Mouse (Mus musculus) spleen, adult 2 months (tissue): Measurements from ENCODE around the gene Olfr971. TPM values are rescaled to one million over a fixed set of nuclear protein-coding genes. Genes with fewer than 3 reads are reported as not detected.
"Not testable (repeated sequence)": the region's sequence is repeated elsewhere in the genome, so short reads cannot be mapped to it uniquely, and the experiment has no call there.

Source experiments
- DNase-seq, 2 experiments: peaks; one replicate each; pipeline versions ENCODE4 v3.0.0 to v3.0.0-alpha.2; 2012 to 2021; ENCODE audit warnings: low spot score in 2 of 2, low read depth in 1 of 2
- H3K27ac ChIP-seq: fragments of 200-500 bp; 2 replicates; pipeline ENCODE4 v1.5.1; 2012; ENCODE audit warnings: low read length, inconsistent platforms; ENCODE audit not compliant: insufficient read depth
- H3K27me3 ChIP-seq: fragments of 200-500 bp; 2 replicates; pipeline ENCODE4 v1.6.1; 2012; ENCODE audit warnings: mild to moderate bottlenecking, moderate library complexity, low read length, inconsistent platforms; ENCODE audit not compliant: control insufficient read depth, insufficient read depth
- H3K36me3 ChIP-seq: fragments of 200-500 bp; 2 replicates; pipeline ENCODE4 v1.6.1; 2012; ENCODE audit warnings: mild to moderate bottlenecking, low read length, inconsistent platforms; ENCODE audit not compliant: control insufficient read depth, insufficient read depth
- H3K4me1 ChIP-seq: fragments of 200-500 bp; 2 replicates; pipeline ENCODE4 v1.6.1; 2011; ENCODE audit warnings: inconsistent platforms; ENCODE audit not compliant: control insufficient read depth, insufficient read depth, insufficient read length
- H3K4me3 ChIP-seq: fragments of 200-500 bp; 2 replicates; pipeline ENCODE4 v1.5.1; 2011; ENCODE audit warnings: mild to moderate bottlenecking, inconsistent platforms; ENCODE audit not compliant: insufficient read depth, insufficient read length; ENCODE audit errors: extremely low read depth
- CTCF ChIP-seq: fragments of 200-500 bp; IDR thresholded peaks from 2 replicates; pipeline ENCODE4 v1.5.1; 2011; ENCODE audit warnings: mild to moderate bottlenecking, inconsistent platforms; ENCODE audit not compliant: insufficient read depth, insufficient read length, insufficient replicate concordance; ENCODE audit errors: extremely low read depth
- POLR2A ChIP-seq: fragments of 200-500 bp; IDR thresholded peaks from 2 replicates; pipeline ENCODE4 v1.6.1; 2011; ENCODE audit warnings: low read depth, low read length, inconsistent platforms
- WGBS: fragments of 180-500 bp; shearing (Covaris S2); methylation state at CpG from one replicate; pipeline ENCODE4 v1.1.7; 2018; 5-methylcytosine and 5-hydroxymethylcytosine counted together
- polyA plus RNA-seq: library from polyadenylated mRNA; depleted of rRNA; stranded (reverse); fragments of >200 nt; gene quantifications from 2 replicates; pipeline ENCODE4 v1.2.3, GENCODE M21; 2012; rRNA removed

The Olfr971 gene
- not detected in 2 replicates for polyA plus RNA-seq

GRCm38 (mm10) chr9:39836576-39836975 lies at the start of gene Olfr971:
Olfr971 (plus strand) TSS chr9:39836876.
- 76% methylated on average over 2 of the region's 2 CpGs for WGBS
- not testable (repeated sequence) for H3K27me3 ChIP-seq, H3K4me3 ChIP-seq, H3K27ac ChIP-seq, DNase-seq, H3K36me3 ChIP-seq, H3K4me1 ChIP-seq

- no peak for DNase-seq
- H3K4me1 ChIP-seq, result no peaks in the 10 kb centered on the region
- H3K36me3 ChIP-seq, result no peaks in the 10 kb centered on the region
- no peaks in the 10 kb centered on the region for H3K27me3 ChIP-seq
- TF ChIP-seq POLR2A, result no peak
- no peak for TF ChIP-seq CTCF
- no peak within 1 kb of the TSS for H3K4me3 ChIP-seq
- H3K27ac ChIP-seq, result no peak within 1 kb of the TSS
- WGBS, result 86% methylated on average over 2 of the region's 2 CpGs
These were observed 46.1 kb upstream of the Olfr971 start, which contains the start of gene Olfr969 for GRCm38 (mm10) chr9:39790558-39790957. Olfr969 (plus strand) TSS chr9:39790945.

- no peak within 1 kb of the TSS for H3K27ac ChIP-seq
- no peak for DNase-seq
- TF ChIP-seq POLR2A (no peak), CTCF (no peak)
- WGBS, result 76% methylated on average over 4 of the region's 4 CpGs
- no peaks in the 10 kb centered on the region for H3K4me1 ChIP-seq
- no peak within 1 kb of the TSS for H3K4me3 ChIP-seq
- no peaks in the 10 kb centered on the region for H3K27me3 ChIP-seq
- no peaks in the 10 kb centered on the region for H3K36me3 ChIP-seq
These were observed 28.1 kb upstream of the Olfr971 start, which contains the start of gene Olfr970 for GRCm38 (mm10) chr9:39808560-39808959. Olfr970 (plus strand) TSS chr9:39808860.

GRCm38 (mm10) chr9:39866122-39866521 lies 29.4 kb downstream of the Olfr971 start, which contains the start of gene Olfr972:
Olfr972 (plus strand) TSS chr9:39866422.
- Histone ChIP-seq H3K4me1 (no peaks in the 10 kb centered on the region), H3K27ac (no peak within 1 kb of the TSS), H3K4me3 (no peak within 1 kb of the TSS), H3K27me3 (no peaks in the 10 kb centered on the region), H3K36me3 (no peaks in the 10 kb centered on the region)
- no peak for DNase-seq
- 68% methylated on average over 2 of the region's 2 CpGs for WGBS
- TF ChIP-seq POLR2A (no peak), CTCF (no peak)

GRCm38 (mm10) chr9:39871986-39872385 lies 35.3 kb downstream of the Olfr971 start:
- 80% methylated on average over 1 of the region's 1 CpGs for whole genome bisulfite sequencing
- H3K4me3 ChIP-seq, H3K27ac ChIP-seq, DNase-seq, H3K27me3 ChIP-seq, H3K4me1 ChIP-seq, H3K36me3 ChIP-seq: not testable (repeated sequence)

GRCm38 (mm10) chr9:39877541-39878396 lies 41.1 kb downstream of the Olfr971 start:
- H3K4me3 ChIP-seq, H3K36me3 ChIP-seq, DNase-seq, H3K4me1 ChIP-seq, H3K27me3 ChIP-seq, H3K27ac ChIP-seq: not testable (repeated sequence)
- WGBS, result no CpG with 5 or more reads among the region's 4 CpGs

Other genes with a start within 250 kb of the Olfr971 start
- gene AW551984, start 232.5 kb upstream of the Olfr971 start, polyA plus RNA-seq, result not detected in 2 replicates
- not detected in 2 replicates for gene Olfr148, start 226.2 kb upstream of the Olfr971 start, polyA plus RNA-seq
- gene Olfr960, start 215.5 kb upstream of the Olfr971 start, polyA plus RNA-seq, result not detected in 2 replicates
- gene Olfr961, start 191.8 kb upstream of the Olfr971 start, polyA plus RNA-seq, result not detected in 2 replicates
- gene Olfr963, start 169.7 kb upstream of the Olfr971 start, polyA plus RNA-seq, result not detected in 2 replicates
- gene Olfr149, start 129.8 kb upstream of the Olfr971 start, polyA plus RNA-seq, result not detected in 2 replicates
- not detected in 2 replicates for gene Olfr965, start 125.5 kb upstream of the Olfr971 start, polyA plus RNA-seq
- gene Olfr150, start 105.9 kb upstream of the Olfr971 start, polyA plus RNA-seq, result not detected in 2 replicates
- gene Olfr967, start 90.6 kb upstream of the Olfr971 start, polyA plus RNA-seq, result not detected in 2 replicates
- not detected in 2 replicates for gene Olfr968, start 53.6 kb upstream of the Olfr971 start, polyA plus RNA-seq
- not detected in 2 replicates for gene Olfr969, start 45.9 kb upstream of the Olfr971 start, polyA plus RNA-seq
- gene Olfr970, start 28.0 kb upstream of the Olfr971 start, polyA plus RNA-seq, result not detected in 2 replicates
- not detected in 2 replicates for gene Olfr972, start 29.5 kb downstream of the Olfr971 start, polyA plus RNA-seq
- gene Olfr229, start 70.5 kb downstream of the Olfr971 start, polyA plus RNA-seq, result not detected in 2 replicates
- not detected in 2 replicates for gene Olfr974, start 100.6 kb downstream of the Olfr971 start, polyA plus RNA-seq
- not detected in 2 replicates for gene Olfr975, start 115.2 kb downstream of the Olfr971 start, polyA plus RNA-seq
- not detected in 2 replicates for gene Olfr976, start 124.3 kb downstream of the Olfr971 start, polyA plus RNA-seq
- not detected in 2 replicates for gene Olfr978, start 155.2 kb downstream of the Olfr971 start, polyA plus RNA-seq
- not detected in 2 replicates for gene Olfr979, start 166.6 kb downstream of the Olfr971 start, polyA plus RNA-seq
- gene Olfr980, start 172.7 kb downstream of the Olfr971 start, polyA plus RNA-seq, result not detected in 2 replicates
- gene Olfr981, start 184.6 kb downstream of the Olfr971 start, polyA plus RNA-seq, result not detected in 2 replicates
- gene Olfr982, start 237.0 kb downstream of the Olfr971 start, polyA plus RNA-seq, result not detected in 2 replicates